Mouse (Mus musculus): ENCODE results near the gene Bnip2. TPM values are rescaled to one million over a fixed set of nuclear protein-coding genes. Genes with fewer than 3 reads are reported as not detected.
"Not testable (repeated sequence)": the region's sequence is repeated elsewhere in the genome, so short reads cannot be mapped to it uniquely, and the experiment has no call there.

Bnip2 gene
- polyA plus RNA-seq, 1 experiment from 2014 or later, result 129 TPM

GRCm38 (mm10) chr9:70021610-70022009 lies 32.3 kb downstream of the Bnip2 start:
- Histone ChIP-seq H3K27ac (ENCODE audit: low read length) (no peak overlapping the region), H3K4me2 (ENCODE audit: low read depth, low read length) (no peak overlapping the region), H3K9ac (ENCODE audit: low read length) (no peak overlapping the region), H3K9me3 (replicated peaks; ENCODE audit: control insufficient read depth, low read length) (no peaks in the 10 kb centered on the region), H3K27me3 (ENCODE audit: control insufficient read depth, insufficient read depth, low read length) (no peaks in the 10 kb centered on the region), H3K4me3 (ENCODE audit: low read length) (no peak overlapping the region), H3K4me1 (ENCODE audit: control insufficient read depth, insufficient read depth, low read length) (peaks cover 3% of the 10 kb centered on the region), H3K36me3 (ENCODE audit: control insufficient read depth, insufficient read depth) (peaks cover 8% of the 10 kb centered on the region)
- no peak for ATAC-seq (replicated peaks; ENCODE audit: extremely low read depth, insufficient read depth, low FRiP score)
- WGBS, result 50% methylated on average over 1 of the region's 1 CpGs

- ATAC-seq (replicated peaks; ENCODE audit: extremely low read depth, insufficient read depth, low FRiP score), result peak; percentile 75
- Histone ChIP-seq H3K4me1 (ENCODE audit: control insufficient read depth, insufficient read depth, low read length) (peaks cover 3% of the 10 kb centered on the region), H3K4me2 (ENCODE audit: low read depth, low read length) (no peak overlapping the region), H3K27ac (ENCODE audit: low read length) (no peak overlapping the region), H3K4me3 (ENCODE audit: low read length) (no peak overlapping the region), H3K9ac (ENCODE audit: low read length) (no peak overlapping the region), H3K9me3 (replicated peaks; ENCODE audit: control insufficient read depth, low read length) (no peaks in the 10 kb centered on the region), H3K27me3 (ENCODE audit: control insufficient read depth, insufficient read depth, low read length) (no peaks in the 10 kb centered on the region), H3K36me3 (ENCODE audit: control insufficient read depth, insufficient read depth) (peaks cover 8% of the 10 kb centered on the region)
- 54% methylated on average over 4 of the region's 4 CpGs for WGBS
These were observed 32.8 kb downstream of the Bnip2 start for GRCm38 (mm10) chr9:70022083-70022482.

DNA sequence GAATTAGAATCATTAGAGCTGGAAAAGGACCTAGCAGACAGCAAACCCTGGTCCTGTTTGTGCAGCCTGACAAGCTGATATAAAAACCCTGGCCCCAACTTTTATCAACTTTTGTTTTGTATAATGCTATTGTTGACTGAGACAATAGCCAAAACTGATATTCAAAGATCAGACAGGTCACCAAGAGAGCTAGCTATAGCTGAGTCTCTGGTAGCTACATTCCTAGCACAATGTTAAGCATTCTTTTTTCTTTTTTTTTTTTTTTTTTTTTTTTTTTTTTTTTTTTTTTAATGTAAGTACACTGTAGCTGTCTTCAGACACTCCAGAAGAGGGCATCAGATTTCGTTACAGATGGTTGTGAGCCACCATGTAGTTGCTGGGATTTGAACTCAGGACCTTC lies 34.3 kb downstream of the Bnip2 start:
- H3K36me3 ChIP-seq (ENCODE audit: control insufficient read depth, insufficient read depth); H3K4me1 ChIP-seq (ENCODE audit: control insufficient read depth, insufficient read depth, low read length); H3K4me2 ChIP-seq (ENCODE audit: low read depth, low read length); H3K4me3 ChIP-seq (ENCODE audit: low read length); H3K9me3 ChIP-seq (replicated peaks; ENCODE audit: control insufficient read depth, low read length); H3K27me3 ChIP-seq (ENCODE audit: control insufficient read depth, insufficient read depth, low read length); H3K27ac ChIP-seq (ENCODE audit: low read length); H3K9ac ChIP-seq (ENCODE audit: low read length); ATAC-seq (replicated peaks; ENCODE audit: extremely low read depth, insufficient read depth, low FRiP score): not testable (repeated sequence)
- WGBS, result 58% methylated on average over 1 of the region's 1 CpGs

DNA sequence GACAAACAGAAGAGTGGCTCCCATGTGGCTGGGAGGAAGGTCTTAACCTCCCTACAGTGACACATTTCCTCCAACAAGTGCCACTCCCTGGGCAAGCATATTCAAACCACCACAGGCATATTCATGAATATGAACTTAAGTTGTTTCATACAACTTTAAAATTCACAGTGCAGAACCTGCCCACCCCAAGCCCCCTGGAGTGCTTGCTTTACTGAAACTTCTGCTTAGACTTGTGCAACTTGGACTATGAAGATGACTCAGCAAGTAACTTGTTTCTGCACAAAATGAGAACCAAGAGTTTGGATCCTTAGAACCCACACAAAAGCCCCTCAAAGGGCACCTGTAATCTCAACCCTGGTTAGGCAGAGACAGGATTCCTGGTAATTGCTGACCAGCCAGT lies 35.4 kb downstream of the Bnip2 start:
- H3K27ac ChIP-seq (ENCODE audit: low read length), result no peak overlapping the region
- no peak overlapping the region for H3K4me3 ChIP-seq (ENCODE audit: low read length)
- no peak overlapping the region for H3K4me2 ChIP-seq (ENCODE audit: low read depth, low read length)
- no peaks in the 10 kb centered on the region for H3K9me3 ChIP-seq (replicated peaks; ENCODE audit: control insufficient read depth, low read length)
- H3K4me1 ChIP-seq (ENCODE audit: control insufficient read depth, insufficient read depth, low read length), result peaks cover 3% of the 10 kb centered on the region
- ATAC-seq (replicated peaks; ENCODE audit: extremely low read depth, insufficient read depth, low FRiP score), result no peak
- H3K36me3 ChIP-seq (ENCODE audit: control insufficient read depth, insufficient read depth), result peaks cover 8% of the 10 kb centered on the region
- H3K9ac ChIP-seq (ENCODE audit: low read length), result no peak overlapping the region
- no peaks in the 10 kb centered on the region for H3K27me3 ChIP-seq (ENCODE audit: control insufficient read depth, insufficient read depth, low read length)

DNA sequence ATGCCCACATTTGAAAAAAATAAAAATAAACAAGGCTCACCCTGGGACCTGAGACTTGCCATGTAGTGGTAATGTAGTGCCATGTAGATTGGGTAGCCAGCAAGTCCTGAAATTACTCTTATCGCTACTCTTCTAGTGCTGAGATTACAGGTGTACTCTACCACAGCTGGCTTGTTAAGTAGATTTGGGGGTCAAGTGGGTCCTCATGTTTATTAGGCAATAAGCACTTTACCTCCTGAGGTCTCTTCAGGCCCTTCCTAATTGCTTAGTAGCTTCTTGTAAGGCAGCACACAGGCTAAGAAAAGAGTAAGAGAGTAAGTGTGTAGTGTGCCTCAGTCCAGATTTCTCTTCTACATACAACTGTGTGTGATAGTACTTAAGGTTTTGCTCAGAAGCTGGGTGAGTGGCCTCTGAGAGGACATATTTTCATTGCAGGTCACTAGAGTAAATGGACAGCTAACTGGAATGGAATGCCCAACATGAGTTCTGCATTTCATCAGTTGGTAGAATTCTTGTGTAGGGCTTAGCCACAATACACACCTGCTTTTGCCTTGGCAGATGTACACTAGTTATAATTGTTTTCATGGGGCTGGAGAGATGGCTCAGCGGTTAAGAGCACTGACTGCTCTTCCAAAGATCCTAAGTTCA lies 36.2 kb downstream of the Bnip2 start:
- Histone ChIP-seq H3K4me1 (ENCODE audit: control insufficient read depth, insufficient read depth, low read length) (peaks cover 3% of the 10 kb centered on the region), H3K9me3 (replicated peaks; ENCODE audit: control insufficient read depth, low read length) (no peaks in the 10 kb centered on the region), H3K27me3 (ENCODE audit: control insufficient read depth, insufficient read depth, low read length) (no peaks in the 10 kb centered on the region), H3K27ac (ENCODE audit: low read length) (no peak overlapping the region), H3K9ac (ENCODE audit: low read length) (no peak overlapping the region), H3K4me3 (ENCODE audit: low read length) (no peak overlapping the region), H3K4me2 (ENCODE audit: low read depth, low read length) (no peak overlapping the region), H3K36me3 (ENCODE audit: control insufficient read depth, insufficient read depth) (peaks cover 3% of the 10 kb centered on the region; the same call in 1 of the 2 replicates)
- 83% methylated on average over 2 of the region's 2 CpGs for WGBS
- ATAC-seq (replicated peaks; ENCODE audit: extremely low read depth, insufficient read depth, low FRiP score), result no peak

GRCm38 (mm10) chr9:70032167-70032566 lies 42.9 kb downstream of the Bnip2 start:
- Histone ChIP-seq H3K4me1 (ENCODE audit: control insufficient read depth, insufficient read depth, low read length) (no peaks in the 10 kb centered on the region), H3K9ac (ENCODE audit: low read length) (no peak overlapping the region), H3K27ac (ENCODE audit: low read length) (no peak overlapping the region), H3K36me3 (ENCODE audit: control insufficient read depth, insufficient read depth) (no peaks in the 10 kb centered on the region), H3K9me3 (replicated peaks; ENCODE audit: control insufficient read depth, low read length) (no peaks in the 10 kb centered on the region), H3K4me2 (ENCODE audit: low read depth, low read length) (no peak overlapping the region), H3K27me3 (ENCODE audit: control insufficient read depth, insufficient read depth, low read length) (no peaks in the 10 kb centered on the region), H3K4me3 (ENCODE audit: low read length) (no peak overlapping the region)
- 93% methylated on average over 1 of the region's 1 CpGs for WGBS
- no peak for ATAC-seq (replicated peaks; ENCODE audit: extremely low read depth, insufficient read depth, low FRiP score)

- H3K27ac ChIP-seq (ENCODE audit: low read length), result no peak overlapping the region
- no peak overlapping the region for H3K4me3 ChIP-seq (ENCODE audit: low read length)
- no peaks in the 10 kb centered on the region for H3K9me3 ChIP-seq (replicated peaks; ENCODE audit: control insufficient read depth, low read length)
- ATAC-seq (replicated peaks; ENCODE audit: extremely low read depth, insufficient read depth, low FRiP score), result no peak
- H3K4me2 ChIP-seq (ENCODE audit: low read depth, low read length), result no peak overlapping the region
- H3K36me3 ChIP-seq (ENCODE audit: control insufficient read depth, insufficient read depth), result no peaks in the 10 kb centered on the region
- no peaks in the 10 kb centered on the region for H3K27me3 ChIP-seq (ENCODE audit: control insufficient read depth, insufficient read depth, low read length)
- H3K4me1 ChIP-seq (ENCODE audit: control insufficient read depth, insufficient read depth, low read length), result no peaks in the 10 kb centered on the region
- H3K9ac ChIP-seq (ENCODE audit: low read length), result no peak overlapping the region
- WGBS, result 74% methylated on average over 9 of the region's 9 CpGs
These were observed 43.8 kb downstream of the Bnip2 start for GRCm38 (mm10) chr9:70033056-70033455.

DNA sequence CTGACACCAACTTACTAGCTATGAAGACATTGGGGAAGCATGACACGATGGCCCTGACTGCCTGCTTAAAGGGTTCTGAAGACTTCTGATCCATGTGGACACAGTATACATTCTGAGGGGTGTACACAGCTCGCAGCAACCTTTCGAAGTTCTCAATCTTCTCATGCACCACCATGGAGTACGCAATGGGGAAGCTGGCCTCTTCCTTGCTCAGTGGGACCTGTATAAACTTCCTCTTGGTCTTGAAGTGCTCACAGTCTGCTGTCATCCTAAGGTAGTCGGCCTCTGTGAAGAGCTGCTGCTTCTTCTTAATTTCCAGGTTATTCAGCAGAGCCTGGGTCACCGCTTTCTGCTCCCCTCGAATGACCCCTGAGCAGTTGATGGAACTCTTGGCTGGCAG lies 45.4 kb downstream of the Bnip2 start:
- no peaks in the 10 kb centered on the region for H3K4me1 ChIP-seq (ENCODE audit: control insufficient read depth, insufficient read depth, low read length)
- WGBS, result 79% methylated on average over 7 of the region's 7 CpGs

GRCm38 (mm10) chr9:70036646-70037045 lies 47.4 kb downstream of the Bnip2 start:
- 70% methylated on average over 4 of the region's 4 CpGs for WGBS
- H3K4me2 ChIP-seq (ENCODE audit: low read depth, low read length), result no peak overlapping the region
- ATAC-seq (replicated peaks; ENCODE audit: extremely low read depth, insufficient read depth, low FRiP score), result no peak
- H3K36me3 ChIP-seq (ENCODE audit: control insufficient read depth, insufficient read depth), result no peaks in the 10 kb centered on the region
- peaks cover 4% of the 10 kb centered on the region; the same call in 1 of the 2 replicates for H3K9me3 ChIP-seq (replicated peaks; ENCODE audit: control insufficient read depth, low read length)
- H3K9ac ChIP-seq (ENCODE audit: low read length), result no peak overlapping the region
- H3K4me3 ChIP-seq (ENCODE audit: low read length), result no peak overlapping the region
- H3K27me3 ChIP-seq (ENCODE audit: control insufficient read depth, insufficient read depth, low read length), result no peaks in the 10 kb centered on the region
- no peak overlapping the region for H3K27ac ChIP-seq (ENCODE audit: low read length)
- no peaks in the 10 kb centered on the region for H3K4me1 ChIP-seq (ENCODE audit: control insufficient read depth, insufficient read depth, low read length)

More for the DNA sequence above, 45.4 kb downstream of the Bnip2 start:
- Histone ChIP-seq H3K9ac (ENCODE audit: low read length) (no peak overlapping the region), H3K27ac (ENCODE audit: low read length) (no peak overlapping the region), H3K9me3 (replicated peaks; ENCODE audit: control insufficient read depth, low read length) (peaks cover 4% of the 10 kb centered on the region; the same call in 1 of the 2 replicates), H3K27me3 (ENCODE audit: control insufficient read depth, insufficient read depth, low read length) (no peaks in the 10 kb centered on the region), H3K4me3 (ENCODE audit: low read length) (no peak overlapping the region), H3K4me2 (ENCODE audit: low read depth, low read length) (no peak overlapping the region), H3K36me3 (ENCODE audit: control insufficient read depth, insufficient read depth) (no peaks in the 10 kb centered on the region)
- no peak for ATAC-seq (replicated peaks; ENCODE audit: extremely low read depth, insufficient read depth, low FRiP score)
